Mouse (Mus musculus): ENCODE data around the gene Adgrg1.
"Not testable (repeated sequence)": the region's sequence is repeated elsewhere in the genome, so short reads cannot be mapped to it uniquely, and the experiment has no call there.

Gene Adgrg1

DNA sequence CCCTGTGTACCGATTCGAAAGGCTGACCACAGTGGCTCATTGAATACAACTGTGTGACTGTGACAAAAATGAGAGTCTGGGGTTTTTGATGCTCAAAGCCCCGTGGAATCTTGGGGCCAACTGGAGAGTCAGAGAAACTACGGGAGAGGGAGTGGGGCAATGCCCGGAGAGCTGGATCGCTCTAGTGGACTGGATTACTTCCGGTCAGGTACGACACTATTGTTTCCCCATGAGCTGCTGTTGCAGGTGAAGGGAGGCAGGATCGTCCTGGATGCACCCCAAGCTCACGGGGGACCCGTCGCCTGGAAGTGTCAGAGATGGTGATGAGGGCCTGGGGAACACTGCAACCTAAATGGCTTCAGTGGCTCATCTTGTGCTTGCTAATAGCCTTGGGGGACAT, 21.5 kb downstream of the Adgrg1 start:
- in situ Hi-C loops (cut with MboI): no loop called here

DNA sequence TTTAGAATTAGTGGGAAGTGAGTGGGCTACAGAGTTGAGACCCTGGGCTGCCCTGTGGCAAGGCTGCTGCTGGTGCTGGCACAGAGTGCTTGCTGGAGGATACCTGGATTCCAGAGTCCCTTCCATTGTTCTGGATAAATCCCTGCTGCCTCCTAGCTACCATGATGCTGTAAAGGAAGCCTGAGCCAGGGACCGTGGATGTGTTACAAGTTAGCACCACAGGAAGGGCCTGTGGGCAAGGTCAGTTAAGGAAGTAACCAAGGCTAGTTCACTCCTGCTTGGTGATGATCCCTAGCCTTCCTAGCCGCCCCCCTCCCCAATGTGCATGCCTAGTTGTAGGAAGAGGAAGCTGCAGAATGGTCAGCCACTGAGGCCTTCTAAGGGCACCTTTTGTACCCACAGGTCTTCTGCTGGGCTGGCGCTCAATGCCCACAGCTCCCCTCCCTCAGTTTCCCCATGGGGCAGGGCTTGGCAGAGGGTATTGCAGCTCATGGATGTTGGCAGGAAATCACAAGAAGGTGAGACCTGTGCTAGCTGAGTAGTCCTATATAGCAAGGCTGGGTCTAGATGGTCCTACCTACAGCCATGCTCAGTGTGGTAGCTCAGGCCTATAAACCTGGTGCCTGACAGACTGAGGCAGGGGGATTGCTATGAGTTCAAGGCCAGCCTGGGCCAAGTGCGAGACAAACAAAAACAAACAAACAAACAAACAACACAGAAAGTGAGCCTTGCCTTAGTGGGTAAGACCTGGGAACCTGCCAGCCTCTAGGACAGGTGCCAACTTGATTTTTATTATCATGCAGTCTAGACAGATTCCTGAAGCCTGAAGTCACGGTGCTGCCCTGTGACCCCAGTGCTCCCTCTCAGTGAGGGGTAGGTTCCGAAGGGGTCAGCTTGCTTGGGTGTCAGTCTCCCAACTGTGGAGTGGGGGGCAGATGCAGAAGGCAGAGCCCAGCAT, 22.6 kb downstream of the Adgrg1 start:
- in situ Hi-C loops (cut with MboI): no loop called here

DNA sequence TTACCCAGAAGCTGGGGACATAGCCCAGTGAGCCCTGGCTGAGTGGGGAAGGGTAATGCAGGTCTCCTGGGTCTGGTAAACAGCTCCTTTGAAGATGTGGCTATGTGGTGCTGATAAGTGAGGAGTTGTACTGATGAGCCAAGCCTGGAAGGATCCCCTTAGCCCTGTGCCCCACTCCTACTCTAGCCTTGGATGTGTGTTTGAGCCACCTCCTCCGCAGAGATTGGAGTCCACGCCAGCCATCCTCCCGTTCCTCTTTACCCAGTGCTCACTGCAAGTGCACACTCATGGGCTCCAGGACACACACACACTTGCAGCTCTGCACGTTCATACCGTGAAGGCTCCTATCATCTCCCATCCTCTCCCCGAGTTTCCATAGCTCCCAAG, 23.3 kb downstream of the Adgrg1 start:
- in situ Hi-C loops (cut with MboI): no loop called here

DNA sequence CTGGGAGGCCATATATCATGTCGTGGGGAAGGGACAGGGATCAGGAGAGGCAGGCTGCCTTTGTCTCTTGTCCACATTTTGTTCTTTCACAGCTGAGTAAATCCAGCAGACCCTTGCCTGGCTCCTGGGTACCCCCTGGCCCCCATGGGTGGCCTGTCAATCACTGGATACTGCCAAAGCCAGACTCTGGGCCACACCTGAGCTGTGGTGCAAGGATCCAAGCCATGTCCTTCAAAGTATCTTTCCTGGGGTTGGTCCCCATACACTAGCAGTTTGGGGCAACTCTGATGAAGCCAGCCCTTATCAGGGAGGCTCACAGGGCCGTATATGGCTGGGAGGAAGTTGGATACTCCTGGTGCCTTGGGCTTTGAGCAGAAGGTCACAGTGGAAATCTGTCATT, 23.9 kb downstream of the Adgrg1 start:
- in situ Hi-C loops (cut with MboI): no loop called here

DNA sequence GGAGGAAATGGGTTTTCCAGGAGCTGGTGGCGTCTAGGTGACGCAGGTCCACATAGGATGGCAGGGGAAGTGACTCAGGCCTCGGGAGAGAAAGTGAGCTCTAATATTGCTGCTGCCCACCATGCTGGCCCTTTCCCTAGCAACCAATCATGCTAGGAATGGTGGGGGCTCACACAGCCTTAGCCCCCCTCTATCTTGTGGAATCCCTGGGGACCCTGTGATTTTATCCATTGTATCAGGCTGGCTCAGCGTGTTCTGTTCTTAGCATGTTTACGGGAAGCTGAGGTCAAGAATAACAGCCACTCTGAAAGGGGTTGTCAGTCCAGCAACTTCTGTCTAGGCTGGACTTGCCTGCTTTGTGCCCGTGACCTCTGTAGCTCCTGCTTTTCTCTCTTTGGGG, 24.5 kb downstream of the Adgrg1 start:
- in situ Hi-C loops (cut with MboI): no loop called here

DNA sequence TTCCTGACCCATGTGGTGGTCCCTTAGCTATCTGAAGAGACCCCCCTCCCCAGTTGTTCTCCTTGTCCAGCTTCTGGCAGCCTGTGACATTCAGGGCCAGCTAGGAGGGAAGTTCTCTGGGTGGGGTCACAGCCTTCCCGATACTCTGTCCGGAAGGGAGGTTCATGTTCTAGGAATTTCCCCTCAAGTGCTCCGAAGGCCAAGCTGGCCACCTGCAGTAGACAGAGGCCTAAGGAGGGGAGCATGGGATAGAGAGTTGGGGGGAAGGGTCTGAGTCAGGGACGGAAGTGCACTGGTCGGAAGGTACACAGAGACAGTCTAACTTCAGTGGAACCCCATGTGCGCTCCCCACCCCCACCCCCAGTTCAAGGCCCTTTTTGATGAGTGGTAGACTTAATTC, 25.4 kb downstream of the Adgrg1 start:
- in situ Hi-C loops (cut with MboI): loop anchor here (5.0 kb wide), 1 partner anchor 48 kb away; no protein-coding TSS in a partner anchor

DNA sequence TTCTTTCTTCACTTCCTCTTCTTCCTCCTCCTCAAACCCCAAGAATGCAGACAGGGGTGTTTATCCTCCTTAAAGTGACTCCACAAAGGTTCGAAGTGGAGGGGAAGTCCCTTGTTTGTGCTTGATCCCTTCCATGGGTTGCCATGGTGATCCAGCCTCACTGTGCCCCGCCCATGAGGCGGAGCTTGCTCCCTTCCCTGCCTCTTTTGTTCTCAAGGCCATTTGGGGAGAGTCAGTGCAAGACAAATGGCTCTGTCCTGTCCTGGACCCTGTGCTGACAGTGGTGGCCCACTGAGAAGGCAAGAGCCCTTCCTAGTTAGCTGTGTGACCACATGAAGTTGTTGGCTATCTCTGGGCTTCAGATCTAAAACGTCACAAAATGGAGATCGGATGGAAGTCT, 26.1 kb downstream of the Adgrg1 start:
- in situ Hi-C loops (cut with MboI): loop anchor here (5.0 kb wide), 1 partner anchor 48 kb away; no protein-coding TSS in a partner anchor

DNA sequence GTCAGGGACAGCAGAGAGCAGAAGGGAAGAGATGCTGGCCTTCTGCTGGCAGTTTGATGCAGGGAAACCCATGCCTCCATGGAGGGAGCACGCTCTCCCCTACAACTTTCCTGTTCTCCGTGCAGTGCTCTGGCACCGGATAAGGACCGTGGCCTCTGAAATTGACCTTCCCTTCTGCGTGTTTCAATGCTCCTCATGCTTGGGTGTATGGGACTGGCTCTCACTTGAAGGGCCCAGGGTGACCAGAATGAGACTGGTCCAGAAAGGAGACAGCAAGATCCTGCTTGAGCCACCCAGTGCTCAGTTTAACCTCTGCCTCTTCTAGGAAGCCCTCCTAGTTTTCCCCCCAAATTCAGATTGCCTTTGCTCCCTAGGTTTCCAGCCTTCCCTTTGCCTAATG, 26.6 kb downstream of the Adgrg1 start:
- in situ Hi-C loops (cut with MboI): loop anchor here (5.0 kb wide), 1 partner anchor 49 kb away; no protein-coding TSS in a partner anchor

DNA sequence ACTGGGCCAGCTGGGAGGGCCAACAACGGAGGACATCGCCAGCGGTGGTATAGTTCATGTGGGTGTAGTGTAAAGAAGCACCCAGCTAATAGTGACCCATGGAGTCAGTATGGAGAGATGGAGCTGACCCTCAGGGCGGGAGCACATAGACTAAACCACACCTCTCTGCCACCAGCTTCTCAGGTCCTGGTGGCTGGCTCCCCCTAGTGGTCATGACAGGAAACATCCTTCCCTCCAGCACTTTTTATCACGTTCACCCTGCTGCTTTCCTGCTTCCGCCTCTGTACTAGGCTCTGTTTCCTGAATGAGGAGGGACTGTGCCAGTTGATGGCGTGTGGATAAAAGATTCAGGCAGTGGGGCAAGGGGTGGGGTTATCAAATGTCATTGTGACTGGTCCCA, 27.1 kb downstream of the Adgrg1 start:
- in situ Hi-C loops (cut with MboI): loop anchor here (5.0 kb wide), 1 partner anchor 49 kb away; no protein-coding TSS in a partner anchor

DNA sequence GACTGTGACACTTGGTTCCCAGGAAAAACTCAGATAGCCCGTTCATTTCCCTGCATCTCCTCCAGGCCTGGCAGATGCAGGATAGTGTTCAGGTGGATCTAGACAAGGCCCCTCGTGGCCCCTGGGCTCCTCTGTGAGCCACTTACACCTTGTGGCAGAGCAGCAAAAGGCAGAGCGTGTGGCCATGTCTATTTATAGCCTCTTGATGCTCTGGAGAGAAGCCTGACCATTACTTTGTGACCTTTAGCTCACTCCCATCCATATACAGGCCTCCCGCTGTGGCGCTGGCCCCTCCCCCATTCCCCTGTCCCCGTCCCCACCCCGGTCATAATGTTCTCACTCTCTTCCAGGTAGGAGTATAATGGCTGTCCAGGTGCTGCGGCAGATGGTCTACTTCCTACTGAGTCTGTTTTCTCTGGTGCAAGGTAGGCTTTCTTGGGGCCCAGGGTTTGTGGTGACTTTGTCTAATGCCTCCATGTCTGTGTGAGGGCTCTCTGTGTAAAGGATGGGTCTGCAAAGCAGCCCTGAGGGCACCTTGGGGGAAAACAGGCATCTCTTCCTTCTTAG, 27.6 kb downstream of the Adgrg1 start:
- in situ Hi-C loops (cut with MboI): loop anchor here (5.0 kb wide), 1 partner anchor 50 kb away; no protein-coding TSS in a partner anchor

DNA sequence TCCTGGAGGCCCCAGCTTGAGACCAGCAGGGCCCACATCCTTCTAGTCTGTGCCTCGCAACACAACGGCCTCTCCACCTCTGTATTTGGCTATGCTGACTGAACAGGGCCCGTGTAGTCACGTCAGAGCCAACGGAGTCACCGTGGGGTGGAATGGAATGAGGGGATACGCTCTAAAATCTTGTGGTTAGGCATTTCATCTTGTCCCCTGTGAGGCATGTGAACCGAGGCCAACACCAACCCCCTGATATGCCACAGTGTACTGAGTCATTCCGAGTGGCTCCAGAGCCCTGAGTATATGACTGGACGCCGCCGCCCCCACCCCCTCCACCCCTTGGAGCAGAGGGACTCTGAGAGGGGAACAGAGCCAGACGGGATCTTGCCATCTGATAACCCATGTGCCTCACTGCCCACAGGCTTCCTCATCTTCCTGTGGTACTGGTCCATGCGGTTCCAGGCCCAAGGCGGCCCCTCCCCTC, 37.9 kb downstream of the Adgrg1 start:
- in situ Hi-C loops (cut with MboI): no loop called here

DNA sequence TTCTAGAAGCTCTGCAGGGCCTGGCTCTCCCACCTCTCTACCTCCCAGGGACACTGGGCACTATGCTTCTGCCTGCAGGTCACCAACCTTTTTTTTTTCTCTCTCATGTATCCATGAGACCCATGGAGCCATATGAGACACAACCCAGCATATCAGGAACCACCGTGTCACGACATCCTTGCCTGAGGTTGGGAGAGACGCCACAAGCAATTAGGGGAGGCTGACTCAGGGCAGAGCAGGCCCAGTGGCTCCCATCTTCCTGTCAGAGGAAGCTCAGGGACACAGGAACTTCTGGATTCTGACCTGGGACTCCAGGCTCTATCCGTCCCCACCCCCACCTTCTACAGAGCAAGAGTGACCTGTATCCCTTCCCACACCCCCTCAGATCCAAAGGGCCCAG, 41.3 kb downstream of the Adgrg1 start:
- in situ Hi-C loops (cut with MboI): no loop called here

DNA sequence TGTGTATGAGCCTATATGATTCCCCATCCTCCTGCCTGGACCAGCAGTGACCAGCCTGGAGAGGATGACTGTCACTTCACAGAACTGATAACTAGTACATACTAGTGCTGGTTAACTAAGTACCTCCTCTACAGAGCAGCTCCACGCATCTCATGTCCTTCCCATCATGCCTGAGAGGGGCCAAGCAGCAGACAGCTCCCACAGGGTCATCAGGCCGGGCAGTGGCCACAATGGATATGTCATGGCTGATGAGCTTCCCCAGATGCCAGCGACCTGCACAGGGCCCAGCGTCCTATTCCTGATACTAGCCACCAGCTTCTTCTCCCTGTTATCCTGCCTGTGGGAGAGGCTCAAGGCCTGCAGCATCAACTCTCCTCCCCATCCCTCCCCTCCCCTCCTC, 42.1 kb downstream of the Adgrg1 start:
- in situ Hi-C loops (cut with MboI): no loop called here

DNA sequence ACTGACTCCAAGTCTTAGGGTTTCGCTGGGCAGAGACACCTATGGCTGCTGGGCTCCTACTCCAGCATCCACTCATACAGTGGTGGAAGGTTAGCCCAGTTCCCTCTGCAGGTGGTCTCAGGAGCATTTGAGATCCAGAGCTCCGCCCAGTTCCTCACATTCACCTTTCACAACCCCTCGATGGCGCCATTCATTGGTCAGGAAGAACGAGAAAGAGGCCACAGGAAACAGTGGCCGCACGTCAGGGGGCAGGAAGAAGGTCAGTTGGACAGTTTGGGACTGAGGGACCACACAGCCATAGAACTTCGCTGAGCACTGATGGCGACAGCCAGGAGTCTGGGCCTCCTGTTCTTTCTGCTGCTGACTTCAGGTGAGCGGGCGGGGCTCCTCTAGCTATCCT, 42.9 kb downstream of the Adgrg1 start, which contains the start of gene Adgrg3:
Gene Adgrg3, plus strand, starts transcription at position 242 of the 400 bp plus-strand sequence.
- in situ Hi-C loops (cut with MboI): no loop called here

DNA sequence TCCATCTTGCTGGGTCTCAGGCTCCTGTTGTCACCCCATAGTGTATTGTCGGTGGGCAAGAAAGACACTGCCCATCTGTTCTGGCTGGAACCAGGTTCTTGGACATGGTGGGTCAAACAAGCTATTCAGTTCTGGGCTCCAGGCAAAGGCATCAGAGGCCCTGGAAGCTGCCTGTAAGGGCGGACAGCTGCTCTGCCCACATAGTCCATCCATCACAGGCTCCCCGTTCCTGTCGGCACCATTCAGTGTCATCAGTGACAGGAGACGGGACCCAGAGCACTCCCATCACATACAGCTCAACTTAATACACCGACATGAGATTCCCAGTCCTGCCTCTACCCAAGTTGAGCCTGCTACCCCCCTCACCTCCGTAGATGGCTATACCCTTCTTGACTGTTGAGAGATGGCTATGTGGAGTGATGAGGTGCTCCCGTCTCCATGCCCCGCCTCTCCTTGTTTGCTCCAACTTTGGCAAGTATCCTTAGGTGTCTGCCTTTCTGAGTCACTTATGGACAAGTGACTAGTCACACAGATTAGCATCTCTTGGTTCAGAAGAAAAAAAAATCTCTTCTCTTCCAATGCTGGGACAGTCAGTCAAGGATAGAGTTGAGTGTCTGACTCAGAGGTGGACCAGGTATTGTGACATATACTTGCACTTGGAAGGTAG, 43.6 kb downstream of the Adgrg1 start:
- in situ Hi-C loops (cut with MboI): no loop called here

DNA sequence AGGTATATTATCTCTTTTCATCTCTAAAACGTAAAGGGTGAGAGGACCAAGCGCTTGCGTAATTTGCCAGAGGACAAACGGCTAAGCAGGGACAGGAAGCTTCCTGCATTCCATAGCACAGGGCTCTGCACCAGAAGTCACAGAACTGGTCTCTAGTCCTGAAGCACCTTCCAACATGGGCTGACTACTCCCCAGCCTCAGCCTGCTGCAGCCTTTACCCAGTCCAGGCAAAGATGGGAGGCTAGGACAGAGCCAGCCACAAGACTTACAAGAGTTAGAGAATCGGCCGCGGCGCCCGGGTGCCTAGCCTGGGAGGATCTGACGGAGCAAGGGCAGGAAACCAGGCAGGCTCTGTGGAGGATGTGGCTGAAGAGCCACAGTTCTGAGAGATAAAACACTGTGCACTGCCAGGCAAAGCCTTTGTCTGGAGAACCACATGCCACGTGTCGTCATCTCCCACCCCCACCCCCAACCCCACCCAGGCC, 45.8 kb downstream of the Adgrg1 start:
- in situ Hi-C loops (cut with MboI): no loop called here

DNA sequence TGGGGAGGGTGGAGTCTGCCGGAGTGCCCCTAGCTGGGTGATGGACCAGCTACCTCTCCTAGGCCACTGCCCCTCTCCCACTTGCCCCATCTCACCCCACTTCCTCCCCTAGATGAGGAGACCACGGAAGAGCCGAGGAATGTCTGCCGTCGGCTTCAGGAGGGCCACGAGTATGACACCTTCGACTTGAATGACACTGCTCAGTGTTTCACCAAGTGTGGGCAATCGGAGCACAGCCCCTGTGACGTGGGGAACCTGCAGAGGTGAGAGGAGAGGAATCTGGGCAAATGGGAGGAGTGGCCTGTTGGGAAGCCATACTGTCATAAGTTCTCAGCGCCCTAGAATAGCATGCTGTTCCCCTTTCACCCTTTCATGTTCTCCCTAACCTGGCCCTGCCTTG, 46.3 kb downstream of the Adgrg1 start:
- in situ Hi-C loops (cut with MboI): no loop called here

DNA sequence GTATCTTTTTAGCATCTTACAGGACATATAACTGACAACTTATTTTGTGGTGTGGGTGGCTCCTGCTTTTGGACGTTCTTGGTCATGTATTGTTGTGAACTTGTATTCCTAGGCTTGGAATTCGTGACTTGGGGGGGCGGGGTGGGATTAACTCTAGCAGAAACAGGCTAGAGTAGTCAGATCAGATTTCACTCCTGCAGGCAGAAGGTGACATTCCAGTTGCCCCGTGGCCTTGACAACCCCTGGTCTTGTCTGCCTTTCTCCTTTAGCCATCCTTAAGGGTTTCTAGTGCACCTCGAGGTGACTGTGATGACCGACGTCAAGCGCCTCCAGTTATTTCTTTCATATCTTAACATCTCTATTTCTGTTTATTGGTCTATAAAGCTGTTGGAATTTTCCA, 48.6 kb downstream of the Adgrg1 start:
- in situ Hi-C loops (cut with MboI): no loop called here

DNA sequence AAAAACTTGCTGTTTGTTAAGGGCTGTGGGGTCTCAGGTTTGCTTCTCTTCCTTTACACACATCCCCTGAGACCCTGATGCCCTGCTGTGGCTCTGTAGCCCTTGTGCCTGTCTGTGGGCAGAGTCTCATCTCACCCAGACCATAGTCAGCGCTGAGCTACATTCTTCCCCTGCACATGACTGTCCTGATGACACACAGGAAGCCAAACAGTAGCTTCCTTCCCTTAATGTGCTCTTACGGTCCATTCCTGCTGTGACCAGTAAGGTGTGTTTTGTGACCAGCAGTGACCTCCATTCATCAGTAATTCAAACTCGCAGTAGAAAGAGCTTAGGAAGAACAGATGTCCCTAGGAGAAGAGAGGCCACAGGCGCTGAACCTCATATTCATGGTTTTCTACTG, 49.8 kb downstream of the Adgrg1 start:
- in situ Hi-C loops (cut with MboI): no loop called here

DNA sequence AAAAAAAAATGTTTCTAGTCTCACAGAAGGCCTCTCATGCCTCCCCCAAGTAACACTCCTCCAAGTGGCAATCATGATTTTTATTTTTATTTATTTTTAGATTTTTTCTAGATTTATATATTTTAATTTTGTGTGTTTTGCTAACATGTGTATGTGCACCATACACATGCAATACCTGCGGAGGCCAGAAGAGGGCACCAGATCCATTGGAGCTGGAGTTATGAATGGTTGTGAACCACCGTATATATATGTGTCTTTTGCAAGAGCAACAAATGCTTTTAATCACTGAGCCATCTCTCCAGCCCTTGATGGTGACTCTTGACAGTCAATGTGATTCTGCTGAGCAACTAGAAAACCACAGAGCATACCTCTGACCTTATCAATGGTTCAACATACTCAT, 50.9 kb downstream of the Adgrg1 start:
- in situ Hi-C loops (cut with MboI): no loop called here

DNA sequence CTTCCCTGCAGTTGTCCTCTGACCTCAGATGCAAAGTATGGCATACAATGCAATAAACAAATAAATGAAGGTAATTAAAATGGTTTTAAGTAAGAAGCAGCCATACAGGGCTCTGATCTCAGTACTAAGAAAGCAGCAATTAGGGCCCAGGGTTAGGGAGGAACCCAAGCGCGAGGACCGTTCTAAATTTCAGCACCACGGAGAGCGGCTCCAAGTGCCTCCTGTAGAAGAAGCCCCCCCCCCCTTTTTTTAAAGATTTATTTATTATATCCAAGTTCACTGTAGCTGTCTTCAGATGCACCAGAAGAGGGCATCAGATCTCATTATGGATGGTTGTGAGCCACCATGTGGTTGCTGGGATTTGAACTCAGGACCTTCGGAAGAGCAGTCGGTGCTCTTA, 53.8 kb downstream of the Adgrg1 start:
- in situ Hi-C loops (cut with MboI): not testable (repeated sequence)
